Mouse (Mus musculus) heart, adult 2 months (tissue): Measurements from ENCODE around the gene Fate1. TPM values are rescaled to one million over a fixed set of nuclear protein-coding genes. Genes with fewer than 3 reads are reported as not detected.

Experiments used
- DNase-seq, 2 experiments: peaks; one replicate each; pipeline ENCODE4 v3.0.0; 2021
- H3K27ac ChIP-seq: fragments of 200-600 bp; 2 replicates; pipeline ENCODE4 v1.8.1; 2022
- H3K27me3 ChIP-seq: fragments of 200-500 bp; 2 replicates; pipeline ENCODE4 v1.6.1; 2012; ENCODE audit warnings: mild to moderate bottlenecking, low read length, inconsistent platforms, mixed read lengths; ENCODE audit not compliant: control insufficient read depth, insufficient read depth
- H3K36me3 ChIP-seq: fragments of 200-500 bp; 2 replicates; pipeline ENCODE4 v1.6.1; 2012; ENCODE audit warnings: low read length, inconsistent platforms; ENCODE audit not compliant: control insufficient read depth, insufficient read depth
- H3K4me1 ChIP-seq: fragments of 200-500 bp; 2 replicates; pipeline ENCODE4 v1.6.1; 2011; ENCODE audit warnings: low read length; ENCODE audit not compliant: control insufficient read depth, insufficient read depth
- H3K4me3 ChIP-seq: fragments of 200-600 bp; 2 replicates; pipeline ENCODE4 v1.8.1; 2022
- H3K79me2 ChIP-seq: fragments of 200-500 bp; replicated peaks from 2 replicates; pipeline ENCODE4 v1.6.1; 2012; ENCODE audit warnings: mild to moderate bottlenecking, inconsistent platforms, low read length, moderate library complexity, mixed read lengths; ENCODE audit not compliant: control insufficient read depth, insufficient read depth
- H3K9ac ChIP-seq: fragments of 200-500 bp; 2 replicates; pipeline ENCODE4 v1.6.1; 2012; ENCODE audit warnings: low read depth, mild to moderate bottlenecking, control low read depth, inconsistent platforms, low read length, mixed read lengths
- CTCF ChIP-seq: fragments of 200-600 bp; IDR thresholded peaks from 2 replicates; pipeline ENCODE4 v1.8.1; 2022; ENCODE audit warnings: antibody characterized with exemption, mild to moderate bottlenecking, moderate library complexity
- EP300 ChIP-seq: fragments of 200-500 bp; IDR thresholded peaks from 2 replicates; pipeline ENCODE4 v1.6.1; 2011; ENCODE audit warnings: low read depth, low read length, control low read depth; ENCODE audit not compliant: insufficient read depth
- POLR2A ChIP-seq: fragments of 200-500 bp; IDR thresholded peaks from 2 replicates; pipeline ENCODE4 v1.6.1; 2011; ENCODE audit warnings: mild to moderate bottlenecking, low read depth, low read length, control low read depth; ENCODE audit not compliant: insufficient read depth
- WGBS: fragments of 180-500 bp; shearing (Covaris S2); methylation state at CpG from one replicate; pipeline ENCODE4 v1.1.7; 2018; 5-methylcytosine and 5-hydroxymethylcytosine counted together
- intact Hi-C: fragments of 180-260 bp; cut with DNase I; formaldehyde crosslinking; loops from one replicate; pipeline ENCODE4 v1.15.1; 2025
- polyA plus RNA-seq: library from polyadenylated mRNA; depleted of rRNA; stranded (reverse); fragments of >200 nt; gene quantifications from 2 replicates; pipeline ENCODE4 v1.2.3, GENCODE M21; 2012
- total RNA-seq, 2 experiments: library from RNA; stranded (reverse); gene quantifications; 2 replicates each; pipeline ENCODE4 v1.2.3; 2021

Gene Fate1
- total and polyA plus RNA-seq, 3 experiments, result not detected

DNA sequence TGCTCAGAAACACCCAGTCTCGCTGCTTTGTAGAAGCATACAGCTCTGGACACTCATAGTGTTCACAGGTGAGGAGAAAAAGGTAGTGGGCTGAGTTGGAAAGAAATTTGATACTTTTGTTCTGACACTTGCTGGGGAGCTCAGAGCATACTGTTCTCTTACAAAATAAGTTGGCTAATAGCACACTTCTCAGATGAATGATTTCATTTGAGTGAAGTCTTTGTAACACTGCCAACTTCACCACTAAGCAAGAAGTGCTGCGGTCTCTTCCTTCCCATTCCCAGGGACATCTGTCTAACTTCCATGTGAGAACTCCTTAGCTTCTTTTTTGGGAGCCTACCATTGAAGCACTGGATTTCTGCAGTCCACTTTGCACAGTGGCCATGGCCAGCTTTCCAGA is 10.4 kb downstream of the Fate1 start:
- Histone ChIP-seq H3K4me1 (peaks cover 1% of the 10 kb centered on the region; the same call in 1 of the 2 replicates), H3K79me2 (no peaks in the 10 kb centered on the region), H3K36me3 (no peaks in the 10 kb centered on the region), H3K27ac (no peak overlapping the region), H3K27me3 (no peaks in the 10 kb centered on the region), H3K9ac (no peak overlapping the region), H3K4me3 (no peak overlapping the region)
- no peak for DNase-seq
- intact Hi-C loops, result loop anchor here (10.0 kb wide), 2 partner anchors 112 to 832 kb away; no protein-coding TSS in a partner anchor
- 53% methylated on average over 2 of the region's 2 CpGs for WGBS
- TF ChIP-seq CTCF (no peak), EP300 (no peak), POLR2A (no peak)

DNA sequence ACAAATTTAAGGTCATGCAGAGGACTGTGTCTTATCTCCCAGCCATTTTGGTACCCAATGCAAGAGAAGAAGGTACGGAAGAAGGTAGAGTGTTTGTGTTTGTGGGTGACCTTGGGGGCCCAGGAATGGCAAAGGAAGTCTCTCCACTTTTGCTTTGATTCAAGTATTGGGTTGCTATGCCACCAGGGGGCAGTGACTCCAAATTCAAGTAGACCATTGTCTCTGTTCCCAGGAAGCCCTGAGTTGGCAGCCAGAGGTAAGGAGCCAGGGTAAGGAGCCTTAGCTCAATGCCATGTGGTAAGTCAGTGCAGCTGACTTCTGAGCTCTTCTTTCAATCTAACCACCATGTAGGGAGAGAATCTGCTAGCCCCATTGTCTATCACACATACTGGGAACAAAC is 11.0 kb downstream of the Fate1 start:
- Histone ChIP-seq H3K9ac (no peak overlapping the region), H3K27ac (no peak overlapping the region), H3K36me3 (no peaks in the 10 kb centered on the region), H3K4me1 (peaks cover 1% of the 10 kb centered on the region; the same call in 1 of the 2 replicates), H3K79me2 (no peaks in the 10 kb centered on the region), H3K27me3 (no peaks in the 10 kb centered on the region), H3K4me3 (no peak overlapping the region)
- DNase-seq, result peak; percentile 15 to 28
- TF ChIP-seq CTCF, result peak; percentile 63
- TF ChIP-seq POLR2A, result no peak
- no peak for TF ChIP-seq EP300
- WGBS, result 77% methylated on average over 1 of the region's 1 CpGs
- intact Hi-C loops, result loop anchor here (10.0 kb wide), 2 partner anchors 111 to 831 kb away; no protein-coding TSS in a partner anchor

DNA sequence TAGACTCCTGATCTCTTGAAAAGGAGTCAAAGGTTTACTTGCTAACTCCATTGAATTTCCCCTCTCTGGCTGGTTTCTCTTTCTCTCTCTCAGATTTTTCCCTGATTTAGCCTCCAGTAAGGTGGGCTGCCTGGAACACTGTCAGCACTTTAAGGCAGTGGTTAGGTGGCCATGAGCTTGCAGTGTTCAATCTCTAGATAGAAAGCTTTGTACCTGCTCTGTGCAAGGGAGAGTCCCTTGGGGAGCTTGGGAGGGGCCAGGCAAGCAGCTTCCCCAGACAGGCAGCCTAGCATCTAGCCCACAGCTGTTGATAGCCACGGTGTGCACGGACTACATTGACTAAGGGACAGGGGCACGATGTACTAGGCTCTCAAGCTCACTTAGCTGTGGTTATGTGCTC is 18.8 kb downstream of the Fate1 start, which contains the start of gene Cnga2:
Cnga2 (plus strand) TSS at position 301 of the 400 bp plus-strand sequence.
- Histone ChIP-seq H3K27me3 (no peaks in the 10 kb centered on the region), H3K27ac (no peak within 1 kb of the TSS), H3K4me3 (no peak within 1 kb of the TSS), H3K36me3 (no peaks in the 10 kb centered on the region), H3K9ac (no peak within 1 kb of the TSS), H3K79me2 (no peaks in the 10 kb centered on the region), H3K4me1 (no peaks in the 10 kb centered on the region)
- no peak for TF ChIP-seq POLR2A
- TF ChIP-seq EP300, result no peak
- TF ChIP-seq CTCF, result no peak
- DNase-seq, result no peak
- 69% methylated on average over 3 of the region's 3 CpGs for WGBS
- intact Hi-C loops, result no loop called here

DNA sequence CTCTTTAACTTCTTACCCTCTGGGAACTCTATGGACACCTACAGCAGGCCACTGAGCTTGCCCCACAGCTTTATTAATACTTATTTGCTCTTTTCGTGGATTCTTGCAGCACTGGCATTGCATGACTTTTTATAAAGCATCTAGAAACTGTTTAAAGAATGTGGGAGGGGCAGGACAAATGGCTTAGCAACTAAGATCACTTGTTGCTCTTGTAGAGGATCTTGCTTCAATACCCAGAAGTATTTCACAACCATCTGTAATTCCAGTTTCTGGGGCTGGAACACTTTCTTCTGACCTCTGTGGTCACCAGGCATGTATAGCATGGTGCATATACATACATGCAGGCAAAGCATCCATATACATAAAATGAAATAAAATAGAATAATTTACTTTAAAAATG is 23.2 kb downstream of the Fate1 start:
- intact Hi-C loops, result no loop called here
- H3K9ac ChIP-seq, result no peak overlapping the region
- TF ChIP-seq EP300 (no peak), POLR2A (no peak), CTCF (no peak)
- H3K79me2 ChIP-seq, result no peaks in the 10 kb centered on the region
- H3K36me3 ChIP-seq, result no peaks in the 10 kb centered on the region
- WGBS, result 51% methylated on average over 1 of the region's 1 CpGs
- no peak overlapping the region for H3K27ac ChIP-seq
- H3K27me3 ChIP-seq, result no peaks in the 10 kb centered on the region
- no peak for DNase-seq
- H3K4me3 ChIP-seq, result no peak overlapping the region
- no peaks in the 10 kb centered on the region for H3K4me1 ChIP-seq

DNA sequence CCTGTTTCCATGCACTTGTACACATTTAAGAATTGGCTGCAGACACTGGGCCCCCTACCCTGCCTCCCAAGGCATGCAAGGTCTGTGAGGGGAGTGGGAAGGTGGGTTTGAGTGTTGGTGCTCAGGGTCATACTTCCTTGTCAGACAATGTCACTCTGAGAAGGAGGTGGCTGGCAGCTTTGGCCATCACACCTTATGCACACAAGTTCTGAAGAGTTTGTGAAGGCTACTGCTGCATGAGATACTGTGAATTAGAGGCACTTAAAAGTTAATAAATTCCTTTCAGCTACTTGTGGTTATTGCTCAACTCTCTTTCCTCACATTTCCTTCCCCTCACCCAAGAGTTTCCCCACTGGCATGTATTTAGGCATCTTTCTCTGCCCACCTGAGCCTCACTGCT is 37.1 kb downstream of the Fate1 start:
- DNase-seq, result no peak
- TF ChIP-seq POLR2A (no peak), EP300 (no peak), CTCF (no peak)
- Histone ChIP-seq H3K27ac (no peak overlapping the region), H3K9ac (no peak overlapping the region), H3K36me3 (no peaks in the 10 kb centered on the region), H3K4me3 (no peak overlapping the region), H3K27me3 (no peaks in the 10 kb centered on the region), H3K4me1 (peaks cover 5% of the 10 kb centered on the region), H3K79me2 (no peaks in the 10 kb centered on the region)
- intact Hi-C loops, result loop anchor here (5.0 to 10.0 kb wide), 3 partner anchors 48 to 265 kb away; partner anchors contain the start of genes Gabre, Prrg3 and Vma21

DNA sequence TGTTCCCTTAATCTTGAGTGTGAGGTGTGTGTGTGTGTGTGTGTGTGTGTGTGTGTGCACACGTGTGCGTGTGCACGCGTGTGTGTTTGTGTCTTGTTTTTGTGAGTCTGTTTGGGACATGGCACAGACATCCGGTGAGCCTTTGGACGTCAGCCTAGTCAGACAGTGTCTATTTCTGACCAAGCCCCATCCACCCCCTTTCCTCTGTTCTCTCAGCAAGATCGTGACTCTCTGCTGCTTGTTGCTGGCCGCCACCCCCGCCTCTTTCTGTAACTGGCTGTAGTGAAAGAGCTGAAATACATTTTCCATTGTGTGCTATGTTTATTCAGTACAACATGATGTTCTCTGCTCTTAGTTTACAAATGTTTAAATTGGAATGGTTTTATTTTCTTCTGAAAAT is 39.5 kb downstream of the Fate1 start:
- TF ChIP-seq POLR2A (no peak), EP300 (0 out of 2 replicates have a peak, but pooled peaks have one; percentile 34)
- intact Hi-C loops, result loop anchor here (5.0 to 10.0 kb wide), 3 partner anchors 50 to 263 kb away; partner anchors contain the start of genes Gabre, Prrg3 and Vma21
- H3K27me3 ChIP-seq, result no peaks in the 10 kb centered on the region
- no peaks in the 10 kb centered on the region for H3K79me2 ChIP-seq
- H3K4me3 ChIP-seq, result no peak overlapping the region
- peaks cover 2% of the 10 kb centered on the region for H3K4me1 ChIP-seq
- DNase-seq, result peak; percentile 28 to 52
- WGBS, result 25% methylated on average over 9 of the region's 9 CpGs
- peak overlapping the region; percentile 51 for H3K27ac ChIP-seq
- H3K36me3 ChIP-seq, result no peaks in the 10 kb centered on the region
- H3K9ac ChIP-seq, result no peak overlapping the region
